Mouse (Mus musculus): ENCODE measurements at regions not wholly inside any gene's neighbourhood (a gene's known extent, or its start where the extent isn't known, plus 50 kb on each side); places are given as distances from the start of the nearest gene placed in this dataset.
"Not testable (repeated sequence)": the region's sequence is repeated elsewhere in the genome, so short reads cannot be mapped to it uniquely, and the experiment has no call there.

- DNase-seq (ENCODE audit: low spot score in 2 of 2): no peak
These were observed 61.3 kb downstream of the Tmem17 start for GRCm38 (mm10) chr11:22573166-22573565.

GRCm38 (mm10) chr11:22573802-22574201, 61.9 kb downstream of the Tmem17 start:
- DNase-seq (ENCODE audit: low spot score in 2 of 2): no peak

DNA sequence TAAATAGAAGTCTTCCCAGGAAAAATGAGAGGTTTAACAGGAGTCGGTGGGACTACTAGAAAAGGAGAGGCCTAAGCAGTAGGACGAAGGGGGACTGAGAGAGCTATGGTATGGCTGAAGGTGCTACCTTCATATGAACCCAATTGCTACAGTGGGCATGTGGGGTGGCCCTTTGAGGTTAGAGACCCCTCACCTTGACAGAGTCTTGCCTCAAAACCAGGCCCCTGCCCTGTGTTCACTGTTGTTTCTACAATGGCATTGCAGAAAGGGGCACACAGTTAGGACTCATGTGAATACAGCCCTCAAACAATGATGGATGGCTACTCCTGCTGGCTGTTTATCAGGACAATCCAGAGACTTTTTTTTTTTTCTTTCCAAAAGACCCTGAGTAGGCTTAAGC, 62.6 kb downstream of the Tmem17 start:
- no peak for DNase-seq (ENCODE audit: low spot score in 2 of 2)

DNA sequence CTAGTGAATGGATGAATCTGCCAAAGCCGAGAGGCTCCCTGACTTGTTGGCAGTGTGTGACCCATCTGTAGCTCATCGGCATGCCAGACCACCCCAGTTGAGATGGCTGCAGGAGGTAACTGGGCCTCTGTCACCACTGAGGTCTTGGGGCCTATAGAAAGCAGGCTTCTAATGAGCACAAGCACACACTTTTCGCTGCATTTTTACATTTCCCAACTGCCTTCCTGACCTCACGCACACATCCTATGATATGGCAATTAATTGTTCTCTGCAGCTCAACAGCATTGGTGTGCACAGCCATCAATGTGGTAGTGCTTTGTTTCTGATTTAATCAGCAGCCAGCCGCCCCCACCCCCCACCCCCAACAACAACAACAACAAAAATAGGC, 72.2 kb downstream of the Tmem17 start:
- DNase-seq (ENCODE audit: low spot score in 2 of 2): no peak

GRCm38 (mm10) chr11:22584488-22585158, 72.7 kb downstream of the Tmem17 start:
- DNase-seq (ENCODE audit: low spot score in 2 of 2): no peak

DNA sequence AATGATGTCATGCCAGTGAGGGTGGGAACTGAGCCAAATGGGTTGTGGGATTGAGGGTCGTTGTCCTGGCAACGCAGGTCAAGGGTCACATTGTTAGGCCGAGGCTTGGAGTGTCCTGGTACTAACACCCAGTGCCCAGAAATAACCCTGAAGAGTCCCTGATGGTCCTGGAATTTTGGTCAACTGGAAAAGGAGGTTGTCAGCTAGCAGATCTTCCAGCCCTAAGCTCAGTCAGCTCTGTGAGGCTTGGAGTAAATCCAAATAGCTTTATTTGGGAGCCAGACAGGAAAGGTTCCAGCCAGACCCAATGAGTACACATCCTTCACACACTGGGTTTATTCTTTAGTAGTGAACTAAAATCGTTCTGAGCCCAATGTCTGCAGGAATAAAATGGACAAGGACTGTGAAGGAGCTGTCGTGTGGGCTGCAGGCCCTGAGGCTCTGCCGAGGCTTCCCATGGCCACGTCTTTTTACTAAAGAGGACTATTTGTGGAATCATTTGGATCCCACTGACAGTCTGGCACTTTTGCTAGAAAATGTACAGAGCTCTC, 75.9 kb downstream of the Tmem17 start:
- DNase-seq (ENCODE audit: low spot score in 2 of 2): no peak

DNA sequence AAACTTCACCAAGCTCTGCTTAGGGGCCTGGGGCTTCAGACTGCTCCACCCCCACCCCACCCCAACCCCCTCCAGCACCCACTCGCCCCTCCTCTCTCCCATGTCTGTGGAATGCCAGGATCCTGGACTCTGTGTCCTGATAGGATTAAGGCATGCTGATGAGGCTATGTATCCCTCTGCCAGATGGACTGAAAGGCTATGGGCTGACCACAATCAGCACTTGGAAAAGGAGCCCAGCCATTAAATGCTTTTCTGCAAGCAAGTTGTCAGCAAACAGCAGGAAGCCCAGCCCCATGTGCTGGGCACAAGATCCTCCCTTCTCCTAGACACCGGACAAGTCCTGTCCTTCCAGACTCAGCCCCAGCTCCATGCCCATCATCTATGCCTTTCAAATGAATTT, 76.7 kb downstream of the Tmem17 start:
- DNase-seq (ENCODE audit: low spot score in 2 of 2): no peak

- no peak for DNase-seq (ENCODE audit: low spot score in 2 of 2)
These were observed 78.0 kb downstream of the Tmem17 start for GRCm38 (mm10) chr11:22589901-22590300.

- not testable (repeated sequence) for DNase-seq (ENCODE audit: low spot score in 2 of 2)
These were observed 79.2 kb downstream of the Tmem17 start for GRCm38 (mm10) chr11:22591050-22591449.

- no peak for DNase-seq (ENCODE audit: low spot score in 2 of 2)
These were observed 80.8 kb downstream of the Tmem17 start for GRCm38 (mm10) chr11:22592706-22593105.

GRCm38 (mm10) chr11:22596076-22596804, 84.4 kb downstream of the Tmem17 start:
- DNase-seq (ENCODE audit: low spot score in 2 of 2): no peak

- no peak for DNase-seq (ENCODE audit: low spot score in 2 of 2)
These were observed 84.9 kb downstream of the Tmem17 start for GRCm38 (mm10) chr11:22596805-22597149.

DNA sequence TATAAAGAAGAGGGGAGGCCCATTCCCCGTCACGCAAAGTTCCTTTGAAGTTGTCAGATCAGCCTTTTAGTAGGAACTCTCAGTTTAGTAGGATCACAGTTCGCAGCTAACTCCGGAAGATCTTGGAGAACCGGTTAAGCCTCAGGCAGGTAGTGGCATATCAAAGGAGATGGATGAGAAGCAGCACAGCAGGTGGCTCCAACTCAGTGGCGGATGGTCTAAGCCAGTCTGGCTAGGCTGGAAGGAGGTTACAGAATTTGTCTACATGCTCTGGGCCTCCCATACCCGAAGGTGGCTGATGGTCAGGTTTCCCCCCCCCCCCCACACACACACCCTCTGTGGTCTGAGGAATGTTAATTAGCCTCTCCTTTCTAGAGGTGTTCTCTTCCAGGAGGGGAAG, 88.5 kb downstream of the Tmem17 start:
- DNase-seq (ENCODE audit: low spot score in 2 of 2): no peak

- DNase-seq (ENCODE audit: low spot score in 2 of 2): no peak
These were observed 90.1 kb downstream of the Tmem17 start for GRCm38 (mm10) chr11:22601977-22602376.

GRCm38 (mm10) chr11:22602610-22603009, 90.7 kb downstream of the Tmem17 start:
- DNase-seq (ENCODE audit: low spot score in 2 of 2): no peak

- no peak for DNase-seq (ENCODE audit: low spot score in 2 of 2)
These were observed 91.5 kb downstream of the Tmem17 start for GRCm38 (mm10) chr11:22603397-22603796.

DNA sequence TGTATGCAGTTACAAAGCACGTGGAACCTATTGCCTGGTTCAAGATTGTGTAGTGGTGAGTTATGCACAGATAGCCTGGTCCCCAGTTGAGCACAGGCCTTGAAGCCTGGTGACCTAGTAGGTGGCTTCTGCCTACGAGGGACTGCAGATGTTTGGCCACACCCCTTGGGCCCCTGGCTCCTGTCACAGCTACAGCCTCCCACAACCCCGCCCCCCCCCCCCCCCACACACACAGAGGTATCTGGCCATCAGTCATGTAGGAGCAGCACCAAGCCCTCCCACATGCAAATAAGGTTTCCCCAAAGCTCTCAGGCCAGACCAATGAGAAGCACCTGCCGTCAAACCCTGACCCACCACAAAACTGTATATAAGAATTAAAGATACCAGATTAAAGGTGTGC, 94.5 kb downstream of the Tmem17 start:
- no peak for DNase-seq (ENCODE audit: low spot score in 2 of 2)

- no peak for DNase-seq (ENCODE audit: low spot score in 2 of 2)
These were observed 95.8 kb downstream of the Tmem17 start for GRCm38 (mm10) chr11:22607645-22608044.

DNA sequence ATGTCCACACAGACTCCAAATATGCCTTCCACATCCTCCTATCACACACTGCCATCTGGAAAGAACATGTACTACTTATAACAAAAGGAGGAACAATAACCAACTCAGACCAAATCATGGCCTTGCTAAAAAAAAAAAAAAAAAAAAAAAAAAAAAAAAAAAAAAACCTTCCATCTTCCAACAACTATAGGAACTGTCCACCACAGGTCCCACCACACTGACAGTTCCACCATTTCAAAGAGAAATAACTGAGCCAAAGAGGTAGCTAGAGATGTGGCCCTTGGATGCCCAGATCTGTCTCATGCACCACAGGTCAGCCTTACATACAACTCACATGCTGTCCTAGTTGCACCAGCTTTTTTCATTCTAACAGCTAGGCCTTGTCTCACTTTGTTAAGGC, 97.1 kb downstream of the Tmem17 start:
- no peak for DNase-seq (ENCODE audit: low spot score in 2 of 2)

GRCm38 (mm10) chr11:22610433-22611101, 98.7 kb downstream of the Tmem17 start:
- DNase-seq (ENCODE audit: low spot score in 2 of 2): no peak

DNA sequence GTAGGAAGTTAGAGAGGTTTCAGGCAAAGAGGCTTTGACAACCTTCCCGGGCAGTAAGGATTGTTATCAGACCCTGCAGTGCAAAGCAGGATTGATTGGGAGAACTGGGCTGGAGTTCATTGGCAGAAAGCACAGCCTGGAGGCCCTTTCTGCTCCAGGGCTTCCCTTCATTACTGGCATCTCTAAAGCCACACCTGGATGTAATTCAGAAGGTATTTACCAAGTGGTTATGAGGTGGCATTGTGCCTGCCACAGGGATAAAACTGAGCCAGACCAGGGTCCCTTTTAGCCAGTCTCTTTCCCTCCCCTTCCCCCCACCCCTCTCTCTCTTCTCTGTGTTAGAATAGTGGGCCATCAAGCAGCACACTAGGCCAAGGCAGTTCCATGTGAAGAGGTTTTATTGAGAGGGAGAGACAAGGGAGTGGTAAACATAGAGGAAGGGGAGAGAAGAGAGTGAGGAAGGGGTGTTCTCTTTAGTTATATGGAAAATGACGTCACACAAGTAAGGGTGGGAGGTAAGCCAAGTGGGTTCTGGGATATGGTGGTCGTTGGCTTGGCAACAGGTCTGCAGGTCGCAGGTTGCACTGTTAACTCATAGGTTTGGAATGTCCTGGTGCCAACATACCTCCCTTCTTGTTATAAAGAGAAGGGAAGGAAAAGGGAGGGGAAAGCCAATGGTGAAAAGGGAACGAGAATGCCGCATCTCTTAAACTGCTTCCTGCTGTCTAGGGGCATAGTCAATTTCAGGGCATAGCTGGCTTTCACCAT, 99.4 kb downstream of the Tmem17 start:
- no peak for DNase-seq (ENCODE audit: low spot score in 2 of 2)

- no peak for DNase-seq (ENCODE audit: low spot score in 2 of 2)
These were observed 101.6 kb downstream of the Tmem17 start for GRCm38 (mm10) chr11:22613500-22613899.

Data from natural killer cell, adult 2 months (primary cell).